Mouse (Mus musculus) adrenal gland, adult 2 months (tissue): ENCODE results near the gene Tbx5. TPM values are rescaled to one million over a fixed set of nuclear protein-coding genes. Genes with fewer than 3 reads are reported as not detected.

Experiments used
- polyA plus RNA-seq: library from polyadenylated mRNA; depleted of rRNA; stranded (reverse); fragments of >200 nt; gene quantifications from 2 replicates; pipeline ENCODE4 v1.2.3, GENCODE M21; 2012; rRNA removed
- total RNA-seq, 2 experiments: library from RNA; stranded (reverse); gene quantifications; 2 replicates each; pipeline ENCODE4 v1.2.3; 2021

Tbx5 gene
- total and polyA plus RNA-seq, 3 experiments, result 0.12 to 0.66 (median 0.38) TPM

Other genes with a start within 250 kb of the Tbx5 start
- 100 to 1,000 TPM; 285 to 315 TPM for gene Tbx3, start 162.0 kb upstream of the Tbx5 start, total RNA-seq
- gene Tbx3, start 162.0 kb upstream of the Tbx5 start, polyA plus RNA-seq, result 854 and 965 TPM in 2 replicates